Mouse (Mus musculus) heart, adult 8-10 months (tissue): ENCODE measurements around the gene Tas1r2. TPM values are rescaled to one million over a fixed set of nuclear protein-coding genes. Genes with fewer than 3 reads are reported as not detected.

Experiments
- DNase-seq: peaks from one replicate; pipeline ENCODE4 v3.0.0; 2022; ENCODE audit warnings: low spot score
- microRNA-seq: library from miRNA; unstranded; fragments of <30 nt; microRNA quantifications from one replicate; pipeline ENCODE4 v1.2.0, GENCODE M21; 2022
- total RNA-seq, 4 experiments: library from RNA; stranded (reverse); gene quantifications; 2 replicates each; pipeline ENCODE4 v1.2.4; 2022

Gene Tas1r2
- total RNA-seq, 4 experiments from 2014 or later: not detected

DNA sequence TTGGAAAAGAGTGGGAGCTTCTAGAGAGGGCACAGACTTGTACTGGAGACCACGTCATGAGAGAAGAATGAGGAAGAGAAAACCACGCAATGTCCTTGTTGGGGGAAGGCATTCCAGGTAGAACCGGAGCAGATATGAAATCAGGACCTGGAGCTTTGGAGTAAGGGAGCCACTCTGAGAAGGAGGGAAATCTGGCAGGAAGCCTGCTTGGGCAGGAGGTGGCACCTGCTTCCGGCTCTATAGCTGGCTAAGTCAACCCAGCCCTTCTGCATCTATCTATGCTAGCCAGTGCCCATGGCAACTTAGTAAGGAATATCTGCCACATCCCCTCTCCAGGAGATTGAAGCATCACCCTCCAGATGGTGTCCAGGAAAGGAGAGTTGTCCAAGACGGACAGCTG, 52.6 kb downstream of the Tas1r2 start:
- DNase-seq: no peak

GRCm38 (mm10) chr4:139710467-139711334, 57.4 kb downstream of the Tas1r2 start:
- DNase-seq: no peak

DNA sequence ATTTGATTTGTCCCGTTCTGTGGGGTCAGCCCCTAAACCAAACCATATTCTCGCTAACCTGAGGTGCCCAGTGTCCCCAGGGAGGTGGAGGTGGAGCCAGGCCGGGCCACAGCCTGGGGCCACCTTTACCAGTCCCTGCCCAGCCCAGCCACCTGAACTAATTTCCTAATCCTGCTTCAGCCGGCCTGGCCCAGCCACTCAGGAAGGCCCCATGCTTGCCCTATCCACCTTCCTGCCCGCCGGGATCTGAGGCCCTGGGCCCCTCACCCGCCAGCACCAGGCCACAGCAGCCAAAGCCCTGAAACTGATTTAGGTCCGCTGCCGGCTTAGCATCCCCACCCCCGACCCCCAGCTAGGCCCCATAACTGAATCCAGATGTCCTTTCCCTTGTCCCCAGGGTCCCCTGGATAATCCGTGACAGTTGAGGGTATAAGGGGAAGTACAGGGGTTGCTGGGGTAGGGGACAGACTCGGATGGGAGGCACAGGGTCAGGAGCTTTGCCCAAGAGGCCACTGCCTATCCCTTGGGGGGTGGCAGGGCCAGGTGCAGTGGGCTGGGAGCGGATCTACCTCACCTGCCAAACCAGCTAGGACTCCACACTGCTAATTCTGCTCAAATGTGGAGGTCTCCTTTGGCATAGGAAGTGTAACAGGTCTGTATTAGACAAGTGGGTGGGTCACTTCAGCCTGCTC, 62.0 kb downstream of the Tas1r2 start:
- DNase-seq: no peak

- DNase-seq: no peak
Observed at GRCm38 (mm10) chr4:139716477-139717169, 63.3 kb downstream of the Tas1r2 start.

DNA sequence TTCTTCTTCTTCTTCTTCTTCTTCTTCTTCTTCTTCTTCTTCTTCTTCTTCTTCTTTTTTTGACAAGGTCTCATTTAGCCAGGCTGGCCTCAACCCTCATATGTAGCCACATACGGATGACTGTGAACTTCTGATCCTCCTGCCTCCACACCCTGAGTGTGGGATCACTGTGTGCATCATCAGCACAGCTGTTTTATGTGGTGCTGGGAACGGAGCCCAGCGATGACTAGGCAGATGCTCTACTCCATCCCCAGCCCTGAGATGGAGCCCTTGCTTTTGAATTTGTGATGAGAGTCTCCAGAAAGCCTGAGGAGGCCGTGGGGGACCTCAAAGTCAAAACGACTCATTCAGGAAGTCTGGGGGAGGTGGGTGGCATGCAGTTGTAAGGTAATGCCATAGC, 65.6 kb downstream of the Tas1r2 start:
- DNase-seq: no peak

Small RNAs within 50 kb of the gene (microRNA-seq; reads per million reads assigned to microRNA genes)
- not detected for gene Mir7020

Other genes with a start within 250 kb of the Tas1r2 start
- 1 to 10 TPM; 3.5 to 4.4 (median 4.2) TPM for gene Iffo2, start 123.0 kb upstream of the Tas1r2 start, total RNA-seq
- gene Gm21969, start 50.4 kb upstream of the Tas1r2 start, total RNA-seq: not detected
- 100 to 1,000 TPM in 2 of 4 experiments, 10 to 100 TPM in 2; 96.8 to 104 (median 101) TPM for gene Aldh4a1, start 30.7 kb upstream of the Tas1r2 start, total RNA-seq
- not detected for gene Pax7, start 180.0 kb downstream of the Tas1r2 start, total RNA-seq